Mouse (Mus musculus): ENCODE measurements around the gene Tep1. TPM values are rescaled to one million over a fixed set of nuclear protein-coding genes. Genes with fewer than 3 reads are reported as not detected.
"Not testable (repeated sequence)": the region's sequence is repeated elsewhere in the genome, so short reads cannot be mapped to it uniquely, and the experiment has no call there.

Tep1 gene
- total RNA-seq (2021) = 10 to 100 TPM; 15.5 to 17.5 TPM
- 16.0 and 18.9 TPM in 2 replicates for polyA plus RNA-seq (2012; rRNA removed)
- long read RNA-seq, partial matches to known transcripts = 6 of 6 reads
- long read RNA-seq, other reads (novel, unspliced or antisense) = 0 of 6 reads

DNA sequence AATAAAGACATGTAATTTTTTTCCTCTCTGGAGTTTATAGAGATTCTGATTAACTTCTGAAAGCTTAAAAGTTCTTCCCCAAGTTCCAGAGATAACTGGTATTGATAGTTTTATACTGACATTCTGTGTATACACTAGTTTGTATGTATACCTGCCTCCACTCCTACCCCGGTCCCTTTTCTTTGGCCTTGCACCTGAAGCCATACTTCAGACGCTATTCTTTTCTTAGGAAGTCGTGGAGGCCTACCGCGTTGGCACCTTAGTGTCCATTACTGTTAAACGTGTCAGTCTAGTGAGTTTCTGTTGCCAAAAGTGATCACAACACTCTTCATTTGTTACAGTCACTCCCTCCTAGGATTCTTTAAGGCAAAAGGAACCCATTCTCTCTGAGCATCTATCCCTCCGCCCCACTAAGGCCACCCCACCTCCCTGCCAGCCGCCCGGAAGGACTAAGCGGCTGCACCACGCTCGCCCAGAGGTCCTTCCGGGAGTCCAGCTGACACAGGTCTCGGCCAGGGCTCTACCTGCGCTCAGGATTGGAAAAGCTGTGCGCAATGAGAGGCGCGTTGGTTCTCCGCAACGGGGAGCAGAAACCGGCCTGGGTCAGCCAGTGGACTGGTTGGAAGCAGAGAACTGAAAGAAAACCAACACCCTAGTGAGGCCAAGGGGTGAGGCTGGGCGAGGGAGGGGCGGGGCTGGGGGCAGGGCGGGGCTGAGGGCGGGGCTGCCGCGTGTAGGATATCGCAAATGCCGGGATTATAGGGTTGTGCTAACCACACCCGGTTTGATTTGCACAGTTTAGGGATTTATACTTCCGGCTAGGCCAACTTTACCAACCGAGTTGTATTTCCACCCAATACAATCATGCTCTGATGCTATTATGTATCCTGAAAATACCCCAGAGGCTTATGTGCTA is at the start of gene Tep1:
TSS of gene Tep1 (minus strand) at position 672 of the 916 bp plus-strand sequence.
- DNase-seq = peak; percentile 89

DNA sequence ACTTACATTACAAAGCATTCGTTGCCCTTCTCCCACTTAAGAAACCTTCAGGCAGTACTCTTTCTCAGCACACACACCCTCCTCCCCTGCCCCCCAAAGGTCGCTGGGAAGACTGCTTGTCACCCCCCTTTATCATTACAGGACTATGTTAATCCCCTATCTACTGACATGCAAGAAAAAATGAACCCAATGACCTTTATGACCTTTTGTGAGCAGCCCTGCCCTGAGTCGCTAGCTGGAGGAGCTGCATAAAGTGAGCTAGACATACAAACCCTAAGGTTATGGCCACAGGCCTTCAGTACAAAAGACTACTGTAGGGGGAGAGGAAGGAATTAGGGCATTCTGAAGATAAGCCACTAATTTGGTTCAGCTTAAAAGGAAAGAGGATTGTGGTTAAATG is 41.0 kb upstream of the Tep1 start:
- DNase-seq = no peak

DNA sequence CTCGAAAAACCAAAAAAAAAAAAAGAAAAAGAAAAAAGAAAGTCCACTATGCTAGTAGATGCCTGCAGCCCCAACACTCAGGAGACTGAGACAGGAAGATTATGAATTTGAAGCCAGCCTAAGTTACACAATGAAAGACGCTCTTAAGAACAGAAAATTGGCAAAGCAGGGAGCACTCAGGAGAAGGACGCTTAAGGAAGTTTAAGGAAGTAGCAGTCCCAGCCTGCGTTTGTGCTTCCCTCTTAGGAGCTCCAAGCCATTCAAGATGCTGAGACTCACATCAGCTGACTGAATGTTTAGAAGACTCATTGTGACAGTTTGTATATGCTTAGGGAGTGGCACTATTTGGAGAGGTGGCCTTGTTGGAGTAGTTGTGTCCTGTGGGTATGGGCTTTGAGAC is 37.8 kb upstream of the Tep1 start:
- no peak for DNase-seq

DNA sequence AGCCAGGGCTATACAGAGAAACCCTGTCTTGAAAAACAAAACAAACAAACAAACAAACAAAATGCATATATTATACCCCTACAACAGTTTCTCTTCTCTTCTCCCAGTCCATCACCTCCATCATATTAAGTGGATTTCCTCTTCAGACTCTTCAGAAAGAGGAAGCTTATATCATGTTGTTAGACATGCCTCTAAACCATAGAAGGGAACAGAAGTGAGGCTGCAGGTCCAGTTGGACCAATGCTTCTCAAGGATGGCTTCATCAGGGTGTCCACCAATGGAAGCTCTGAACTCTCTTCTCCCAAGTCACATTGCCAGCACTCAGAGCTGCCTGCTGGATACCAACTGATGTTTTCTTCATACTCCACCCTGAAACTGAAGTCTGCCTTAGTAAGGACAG is 35.0 kb upstream of the Tep1 start:
- DNase-seq = not testable (repeated sequence)

DNA sequence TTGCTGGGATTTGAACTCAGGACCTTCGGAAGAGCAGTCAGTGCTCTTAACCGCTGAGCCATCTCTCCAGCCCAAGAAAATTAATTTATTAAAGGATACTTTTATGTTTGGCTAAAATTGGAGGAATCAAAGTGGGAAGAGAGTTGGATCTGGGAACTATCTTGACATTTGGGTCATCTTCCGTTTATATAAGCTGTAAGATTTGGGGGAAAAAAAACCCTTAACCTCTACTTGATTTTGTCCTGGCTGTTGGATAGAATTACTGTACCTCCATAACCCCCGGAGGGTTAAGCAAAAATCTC is 34.4 kb upstream of the Tep1 start:
- no peak for DNase-seq

DNA sequence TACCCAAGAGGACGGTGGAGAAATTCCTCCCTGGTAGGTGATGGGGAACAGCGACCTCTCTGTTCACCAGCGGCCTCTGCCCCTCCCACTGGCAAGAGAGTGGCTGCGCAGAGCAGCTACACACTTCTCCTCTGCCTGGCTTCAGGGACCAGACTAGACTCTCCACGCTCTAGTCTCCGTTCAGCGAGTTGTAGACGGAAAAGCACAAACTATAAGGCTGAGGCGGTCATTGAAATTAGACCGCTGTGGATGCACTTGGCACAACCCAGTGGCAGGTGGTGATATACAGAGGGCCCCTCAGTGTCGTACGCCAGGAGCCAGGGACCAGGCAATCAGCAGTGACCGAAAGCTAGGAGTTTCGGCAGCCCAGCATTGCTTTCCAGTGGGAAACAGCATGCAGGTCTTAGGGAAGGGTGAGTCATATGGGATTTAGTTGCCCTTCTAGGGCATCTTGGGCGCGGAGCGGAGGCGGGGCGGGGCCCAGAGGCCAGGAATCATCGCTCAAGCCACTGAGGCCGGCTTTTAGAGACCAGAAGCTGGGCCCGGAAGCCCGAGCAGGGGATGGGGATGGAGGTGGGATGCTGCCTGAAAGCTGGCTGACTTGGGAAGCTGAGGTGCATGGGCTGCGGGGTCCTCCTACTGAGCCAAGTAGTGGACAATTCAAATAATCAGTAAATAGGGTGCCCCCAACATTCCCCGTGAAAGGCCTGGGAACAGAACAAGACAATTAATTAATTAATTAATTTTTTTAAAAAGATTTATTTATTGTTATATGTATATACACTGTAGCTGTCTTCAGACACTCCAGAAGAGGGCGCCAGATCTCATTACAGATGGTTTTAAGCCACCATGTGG is 33.8 kb upstream of the Tep1 start:
- DNase-seq = peak; percentile 57

DNA sequence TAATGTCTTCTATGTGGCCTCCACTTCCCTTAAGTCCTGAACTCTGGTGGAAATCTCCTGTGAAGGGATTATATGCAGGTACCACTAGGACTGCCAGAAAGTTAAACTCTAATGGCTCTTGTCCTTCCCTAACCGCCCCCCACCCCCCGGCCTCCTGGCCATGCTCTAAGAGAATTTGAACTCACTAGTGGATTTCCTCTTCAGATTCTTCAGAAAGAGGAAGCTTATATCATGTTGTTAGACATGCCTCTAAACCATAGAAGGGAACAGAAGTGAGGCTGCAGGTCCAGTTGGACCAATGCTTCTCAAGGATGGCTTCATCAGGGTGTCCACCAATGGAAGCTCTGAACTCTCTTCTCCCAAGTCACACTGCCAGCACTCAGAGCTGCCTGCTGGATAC is 27.6 kb upstream of the Tep1 start:
- not testable (repeated sequence) for DNase-seq

DNA sequence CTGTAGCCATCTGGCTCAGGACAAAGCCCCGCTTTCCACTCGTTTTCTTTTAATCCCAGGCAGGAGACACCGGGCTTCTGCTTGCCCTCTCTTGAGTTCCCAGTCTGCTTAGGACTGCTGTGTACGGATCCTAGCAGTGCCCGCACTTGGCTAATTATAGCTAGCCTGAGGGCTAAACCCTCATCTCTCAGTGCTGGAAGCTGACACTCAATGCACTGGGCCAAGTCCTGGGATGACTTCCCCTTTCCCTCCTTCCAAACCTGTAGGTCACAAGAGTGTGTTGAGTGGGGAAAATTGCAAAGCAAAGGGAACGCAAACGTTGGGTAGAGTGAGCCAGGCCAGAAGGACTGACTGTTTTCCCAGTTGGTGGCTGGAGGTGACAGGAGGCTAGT is 27.0 kb upstream of the Tep1 start, which contains the start of gene Klhl33:
TSS of gene Klhl33 (minus strand) at position 134 of the 392 bp plus-strand sequence.
- DNase-seq = no peak

DNA sequence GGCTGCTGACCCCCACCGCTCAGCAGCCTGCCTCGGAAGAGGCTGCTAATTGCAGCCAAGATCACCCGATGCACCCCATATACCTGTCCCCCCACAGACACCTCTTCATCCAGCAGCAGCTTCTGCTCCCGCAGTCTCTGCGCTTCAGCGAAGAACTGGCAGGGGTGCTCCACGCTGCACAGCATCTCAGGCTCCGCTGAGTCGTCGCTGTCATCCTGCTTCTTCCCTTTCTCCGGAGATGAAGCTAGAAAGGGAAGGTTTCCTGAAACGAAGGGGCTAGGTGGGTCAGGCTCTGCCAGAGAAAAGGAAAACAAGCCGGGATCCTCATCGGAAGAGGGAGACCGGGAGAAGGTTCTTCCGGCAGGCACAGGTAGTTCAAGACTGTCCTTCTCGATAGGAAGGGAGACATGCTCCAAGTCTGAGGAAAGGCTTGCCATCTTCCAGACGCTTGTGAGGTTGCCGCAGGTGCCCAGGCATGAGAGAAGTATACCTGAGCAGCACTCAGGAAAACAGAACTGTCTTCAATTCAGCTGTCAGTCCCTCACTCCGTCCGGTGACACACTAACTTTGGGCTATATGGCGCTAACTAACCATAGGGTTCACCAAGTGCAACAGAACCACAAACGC is 26.5 kb upstream of the Tep1 start:
- DNase-seq = peak; percentile 29

DNA sequence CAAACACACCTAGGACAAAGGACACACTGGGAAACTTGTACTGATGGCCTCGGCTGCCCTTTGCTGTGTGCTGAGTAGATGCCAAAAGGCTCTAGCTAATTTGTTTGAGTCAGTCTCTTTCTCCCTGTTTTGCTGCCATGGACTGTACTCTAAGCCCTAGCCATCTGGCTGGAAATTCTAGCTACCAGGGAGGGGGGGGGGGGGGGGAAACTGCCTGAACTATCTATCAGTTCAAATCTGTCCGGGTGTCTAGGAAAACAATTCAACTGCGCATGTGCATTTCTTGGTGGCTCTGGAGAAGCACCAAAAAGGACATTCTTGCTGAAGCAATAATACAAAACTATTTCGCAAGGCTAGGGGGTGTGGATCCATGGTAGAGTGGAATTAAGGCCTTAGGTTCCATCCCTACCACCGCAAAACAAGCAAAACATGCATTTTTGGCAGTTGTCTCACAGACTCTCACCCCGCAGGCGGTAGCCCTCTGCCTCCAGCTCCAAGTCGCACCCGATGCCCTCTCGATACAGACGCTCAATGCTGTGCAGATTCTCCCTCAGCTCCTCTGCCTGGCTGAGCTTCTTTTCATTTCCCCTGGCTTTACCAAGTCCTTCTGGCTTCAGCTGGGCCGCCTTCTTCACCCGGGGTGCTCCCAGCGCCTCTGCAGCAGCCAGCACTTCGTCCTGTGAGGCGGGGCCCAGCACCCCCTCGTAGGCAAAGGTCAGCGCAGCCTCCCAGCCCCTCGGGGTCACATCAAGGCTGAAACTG is 25.8 kb upstream of the Tep1 start:
- peak; percentile 81 for DNase-seq

DNA sequence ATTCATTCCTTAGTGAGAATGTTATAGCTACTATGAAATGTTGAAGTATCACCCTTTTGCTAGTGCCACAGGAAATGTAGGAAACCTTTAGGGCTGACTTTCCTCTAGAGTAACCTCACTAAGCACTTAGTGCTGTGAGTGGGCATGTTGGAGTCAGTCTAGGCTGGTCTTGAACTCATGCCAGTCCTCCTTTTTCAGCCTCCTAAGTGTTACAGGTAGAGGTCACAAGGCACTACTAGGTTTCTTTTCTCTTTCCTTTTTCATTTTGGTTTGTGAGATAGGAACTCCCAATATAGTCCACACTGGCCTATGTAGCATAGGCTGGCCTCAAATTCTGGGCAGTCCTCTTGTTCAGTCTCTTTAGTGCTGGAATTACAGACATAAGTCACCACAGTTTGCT is 25.0 kb upstream of the Tep1 start:
- DNase-seq = no peak

DNA sequence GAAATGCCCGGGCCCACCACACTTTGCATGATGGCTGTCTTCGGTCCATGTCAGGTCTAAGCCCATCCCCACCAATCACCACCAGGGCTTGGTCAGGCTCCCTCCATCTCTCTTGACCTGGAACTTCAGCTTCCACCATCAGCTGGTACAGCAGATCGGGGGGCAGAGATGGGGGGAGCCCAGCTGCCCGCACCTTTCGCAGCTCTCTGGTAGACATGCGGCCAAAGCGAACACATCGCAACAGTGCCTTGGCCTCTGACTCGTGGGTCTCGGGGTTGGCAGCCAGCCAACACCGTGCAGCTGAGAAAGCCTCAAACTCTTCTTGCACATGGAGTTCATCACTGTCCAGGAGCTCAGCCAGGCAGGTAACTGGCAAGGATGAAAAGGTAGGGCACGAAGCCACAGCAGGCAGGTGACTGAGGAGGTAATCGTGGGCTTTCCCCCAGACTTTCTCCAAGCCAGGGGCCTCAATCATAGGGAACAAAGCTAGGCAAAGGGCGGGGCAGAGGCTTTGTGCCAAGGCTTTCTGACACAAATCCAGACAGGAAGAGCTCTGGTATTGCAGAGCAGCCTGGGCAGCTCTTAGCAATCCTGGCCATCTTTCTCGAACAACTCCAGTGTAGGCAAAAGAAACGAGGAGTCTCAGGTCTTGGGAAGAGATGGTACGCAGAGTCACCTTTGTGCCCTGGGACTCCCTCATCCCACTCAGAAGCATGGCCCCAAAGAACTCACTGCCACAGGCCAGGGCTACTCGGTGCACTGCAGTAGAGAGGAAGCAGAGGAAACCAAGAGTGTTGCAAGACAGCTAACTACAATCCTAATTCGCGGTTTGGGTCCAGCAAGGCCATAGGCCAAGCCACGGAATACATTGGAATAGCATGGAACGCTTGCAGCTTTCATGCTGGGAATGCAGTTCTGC is 22.4 kb upstream of the Tep1 start:
- peak; percentile 56 for DNase-seq

DNA sequence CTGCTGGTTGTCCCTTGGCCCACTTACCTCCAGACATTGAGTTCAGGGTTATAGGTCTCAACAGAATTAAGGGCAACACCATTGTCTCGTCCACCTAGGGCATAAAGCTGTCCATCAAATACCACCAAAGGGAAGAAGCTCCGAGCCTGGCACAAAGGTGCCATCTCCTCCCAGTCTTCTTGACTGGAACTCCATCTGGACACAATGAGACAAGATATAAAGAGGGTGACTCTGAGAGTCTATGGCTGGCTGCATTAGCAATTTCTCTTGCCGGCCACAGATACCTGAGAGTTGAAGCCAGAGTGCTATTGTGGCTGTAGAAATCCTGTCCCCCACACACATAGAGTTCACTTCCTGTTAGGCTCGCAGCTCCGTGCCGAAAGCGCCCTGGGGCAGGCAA is 21.7 kb upstream of the Tep1 start:
- DNase-seq = no peak

DNA sequence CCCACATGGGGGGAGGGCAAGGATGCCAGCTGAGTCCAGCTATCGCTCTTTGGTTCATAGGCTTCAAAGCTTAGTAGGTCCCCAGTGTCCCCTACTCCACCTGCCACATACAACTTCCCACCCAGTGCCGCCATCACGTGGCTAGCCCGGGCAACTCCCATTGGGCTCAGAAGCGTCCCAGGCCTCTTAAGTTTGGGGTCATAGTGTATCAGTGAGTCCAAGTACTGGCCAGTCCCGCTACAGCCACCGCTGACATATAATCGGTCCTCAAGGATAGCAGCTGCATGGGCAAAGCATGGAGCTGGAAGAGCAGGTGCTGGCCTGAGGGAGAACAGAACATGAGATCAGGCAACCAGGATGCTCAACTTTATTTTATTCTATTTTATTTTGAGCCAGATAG is 21.3 kb upstream of the Tep1 start:
- no peak for DNase-seq

DNA sequence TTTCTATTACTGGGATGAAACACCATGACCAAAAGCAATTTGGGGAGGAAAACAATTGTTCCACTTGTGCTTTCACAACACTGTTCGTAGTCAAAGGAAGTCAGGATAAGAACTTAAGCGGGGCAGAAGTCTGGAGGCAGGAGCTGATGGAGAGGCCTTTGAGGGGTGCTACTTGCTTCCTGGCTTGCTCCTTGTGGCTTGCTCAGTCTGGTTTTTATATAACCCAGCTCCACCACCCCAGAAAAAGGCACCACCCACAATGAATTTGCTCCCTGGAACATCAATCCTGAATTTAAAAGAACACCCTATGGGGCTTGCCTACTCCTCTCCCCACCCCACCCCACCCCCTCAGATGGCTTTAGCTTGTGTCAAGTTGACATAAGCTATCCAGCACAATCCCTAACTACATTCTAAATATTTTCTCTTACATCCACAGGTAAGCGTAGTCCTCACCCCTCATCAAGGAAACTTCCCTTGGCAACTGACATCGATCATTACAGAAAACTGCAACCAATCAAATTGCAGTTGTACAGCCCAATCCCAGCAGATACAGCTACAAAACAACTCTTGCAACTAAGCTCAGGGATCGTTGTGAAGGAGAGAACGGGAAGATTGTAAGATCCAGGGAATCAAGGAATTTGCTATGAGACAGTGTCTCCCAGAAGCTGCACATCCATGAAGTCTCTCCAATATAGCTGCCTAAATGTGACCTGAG is 6.0 kb upstream of the Tep1 start:
- DNase-seq = no peak

DNA sequence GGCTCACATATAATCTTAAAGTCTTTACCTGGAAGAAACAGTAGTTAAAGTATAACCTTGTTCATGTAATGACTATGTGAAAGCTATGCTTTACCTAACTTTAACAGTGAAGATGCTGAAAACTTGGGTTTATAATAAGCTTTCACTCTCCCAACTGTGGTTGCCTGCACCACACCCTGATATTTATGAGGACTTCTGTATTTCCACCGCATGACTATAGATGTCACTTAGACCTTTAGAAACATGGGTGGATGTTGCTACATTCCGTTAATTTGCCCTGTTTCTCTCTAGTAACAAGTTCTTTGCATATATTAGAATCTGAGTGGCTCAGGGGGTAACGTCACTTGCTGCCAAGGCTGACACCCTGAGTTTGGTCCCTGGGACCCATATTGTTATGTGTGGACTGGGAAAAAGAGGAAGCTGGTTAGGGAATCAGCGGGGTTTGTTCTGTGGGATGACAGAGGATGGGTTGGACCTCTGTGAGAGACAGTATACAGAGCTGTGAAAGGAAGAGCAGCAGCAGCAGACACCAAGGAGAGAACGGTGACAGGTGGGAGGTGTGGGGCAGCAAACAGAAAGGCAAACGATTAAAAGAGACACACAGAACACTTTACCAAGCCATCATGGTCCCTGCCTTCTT is 5.4 kb upstream of the Tep1 start:
- DNase-seq = no peak

DNA sequence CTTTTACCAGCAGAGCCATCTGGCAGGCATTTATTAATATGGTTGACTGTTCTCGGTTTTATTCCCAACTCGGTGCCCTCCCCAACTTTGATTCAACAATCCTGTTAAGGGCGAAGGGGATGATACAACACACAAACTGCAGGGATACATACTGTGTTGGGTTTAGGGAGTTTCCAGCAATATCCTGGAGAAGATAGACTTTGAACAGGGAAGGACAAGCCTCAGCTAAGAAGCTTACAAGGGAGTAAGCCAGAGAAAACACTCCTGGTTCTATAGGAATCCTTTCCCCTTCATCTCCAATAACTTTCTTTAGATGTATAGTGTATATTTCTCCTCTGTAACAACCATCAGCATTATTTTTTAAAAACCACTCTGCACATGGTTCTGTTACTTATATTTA is 4.8 kb upstream of the Tep1 start:
- no peak for DNase-seq

DNA sequence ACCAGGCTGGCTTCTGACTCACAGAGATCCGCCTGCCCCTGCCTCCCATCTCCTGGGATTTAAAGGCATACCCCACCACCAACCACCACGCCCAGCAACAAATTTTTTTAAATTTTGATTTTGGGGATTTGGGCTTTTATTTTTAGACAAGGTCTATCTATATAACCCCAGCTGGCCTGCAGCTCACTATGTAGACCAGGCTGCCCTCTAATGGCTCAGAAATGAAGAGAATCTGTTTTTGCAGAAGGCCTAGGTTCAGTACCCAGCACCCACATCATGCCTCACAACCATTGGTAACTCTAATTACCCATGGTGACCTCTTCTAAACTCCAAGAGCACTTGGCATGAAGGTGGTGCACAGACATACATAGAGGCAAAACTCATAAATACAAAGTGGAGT is 924 bp upstream of the Tep1 start:
- no peak for DNase-seq

DNA sequence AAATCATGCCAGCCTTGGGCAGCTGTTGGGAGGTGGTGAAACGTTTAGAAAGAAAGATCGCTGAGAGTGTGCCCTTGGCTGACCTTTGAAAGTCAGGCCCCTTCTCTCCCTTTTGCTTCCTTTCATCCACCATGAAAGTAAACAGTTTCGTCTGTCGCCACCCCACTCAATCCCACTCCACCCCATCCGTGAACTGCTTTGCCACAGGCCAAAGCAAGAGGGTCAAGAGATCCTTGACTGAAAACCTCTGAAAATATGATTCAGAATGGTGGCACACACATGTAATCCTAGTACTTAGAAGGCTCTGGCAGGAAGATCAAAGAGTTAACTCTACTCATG is 414 bp upstream of the Tep1 start:
- DNase-seq = no peak

DNA sequence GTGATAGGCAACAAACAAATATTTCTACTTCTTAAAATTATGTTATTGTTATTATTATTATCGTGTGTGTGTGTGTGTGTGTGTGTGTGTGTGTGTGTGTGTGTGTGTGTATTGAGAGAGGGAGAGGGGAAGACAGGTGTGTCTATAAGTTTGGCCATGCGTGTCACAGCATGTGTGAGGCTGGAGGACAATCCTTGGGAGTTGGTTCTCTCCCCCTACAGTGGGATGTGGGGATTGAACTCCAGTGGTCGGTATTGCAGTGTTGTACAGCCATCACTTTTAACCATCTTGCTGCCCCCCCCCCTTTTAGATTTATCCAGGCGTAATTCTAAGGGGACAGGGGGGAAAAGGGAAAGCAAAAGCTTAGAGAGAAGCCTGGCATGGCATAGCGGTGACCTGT is 1.7 kb downstream of the Tep1 start:
- DNase-seq = no peak

Data from adrenal gland, adult 2 months (tissue).